Mouse (Mus musculus) G1E (cell line): ENCODE results near the gene Hoxc8.

Experiments used
- CTCF ChIP-seq: IDR thresholded peaks from 2 replicates; pipeline ENCODE4 v1.5.1; 2012; ENCODE audit warnings: low read depth, low read length, inconsistent platforms, mixed read lengths
- TAL1 ChIP-seq: conservative IDR thresholded peaks from 2 replicates; pipeline ENCODE4 v1.6.1; 2012; ENCODE audit warnings: low read depth, low read length, inconsistent platforms, mixed read lengths

GRCm38 (mm10) chr15:103042209-103042608 is 51.8 kb downstream of the Hoxc8 start:
- TF ChIP-seq TAL1 = no peak
- TF ChIP-seq CTCF = no peak
